Mouse (Mus musculus) stomach, embryonic 15.5 days (tissue): ENCODE data around the gene Hck. TPM values are rescaled to one million over a fixed set of nuclear protein-coding genes. Genes with fewer than 3 reads are reported as not detected.
A peak's percentile ranks its signal among the peaks of the same experiment; 100 is the strongest.

ENCODE experiments used
- ATAC-seq: fragments of 200-750 bp; cut with Nextera tagmentation; 2 replicates; pipeline ENCODE4 v1.8.0; 2017; ENCODE audit warnings: low read depth, moderate number of reproducible peaks, moderate TSS enrichment; ENCODE audit not compliant: insufficient read depth, low FRiP score
- H3K27ac ChIP-seq: fragments of 300-500 bp; sonication (generic); 2 replicates; pipeline ENCODE4 v1.5.1; 2015; ENCODE audit warnings: mild to moderate bottlenecking, inconsistent platforms
- H3K27me3 ChIP-seq: fragments of 300-500 bp; sonication (generic); replicated peaks from 2 replicates; pipeline ENCODE4 v1.6.1; 2015; ENCODE audit warnings: inconsistent platforms
- H3K36me3 ChIP-seq: fragments of 300-500 bp; sonication (generic); 2 replicates; pipeline ENCODE4 v1.6.1; 2015; ENCODE audit warnings: inconsistent platforms
- H3K4me1 ChIP-seq: fragments of 300-500 bp; sonication (generic); 2 replicates; pipeline ENCODE4 v1.6.1; 2015; ENCODE audit warnings: inconsistent platforms
- H3K4me2 ChIP-seq: fragments of 300-500 bp; sonication (generic); 2 replicates; pipeline ENCODE4 v1.6.1; 2015; ENCODE audit warnings: mild to moderate bottlenecking, inconsistent platforms
- H3K4me3 ChIP-seq: fragments of 300-500 bp; sonication (generic); replicated peaks from 2 replicates; pipeline ENCODE4 v1.5.1; 2015; ENCODE audit warnings: inconsistent platforms
- H3K9ac ChIP-seq: fragments of 300-500 bp; sonication (generic); 2 replicates; pipeline ENCODE4 v1.6.1; 2015; ENCODE audit warnings: inconsistent platforms
- H3K9me3 ChIP-seq: fragments of 300-500 bp; sonication (generic); 2 replicates; pipeline ENCODE4 v1.6.1; 2016; ENCODE audit warnings: inconsistent platforms
- WGBS: fragments of 180-500 bp; shearing (Covaris S2); methylation state at CpG from one replicate; pipeline ENCODE4 v1.1.7; 2015; 5-methylcytosine and 5-hydroxymethylcytosine counted together
- polyA plus RNA-seq: library from polyadenylated mRNA; unstranded; fragments of >200 nt; fragmentation: Nextera tagmentation; extraction: Ambion mirVana; gene quantifications from 2 replicates; pipeline ENCODE4 v1.2.1, GENCODE M21; 2015

The Hck gene
- polyA plus RNA-seq, 1 experiment from 2014 or later = 6.8 TPM

GRCm38 (mm10) chr2:153109596-153109995 is 1.3 kb downstream of the Hck start:
- peaks cover 32% of the 10 kb centered on the region for H3K27me3 ChIP-seq
- H3K27ac ChIP-seq = no peak overlapping the region
- no peak for ATAC-seq
- H3K4me2 ChIP-seq = peak overlapping the region; percentile 92; the same call in 1 of the 2 replicates
- peaks cover 8% of the 10 kb centered on the region for H3K4me1 ChIP-seq
- no peak overlapping the region for H3K4me3 ChIP-seq
- no peaks in the 10 kb centered on the region for H3K36me3 ChIP-seq
- no peak overlapping the region for H3K9ac ChIP-seq
- no peaks in the 10 kb centered on the region for H3K9me3 ChIP-seq
- WGBS = 66% methylated on average over 7 of the region's 7 CpGs

GRCm38 (mm10) chr2:153111298-153111697 is 3.0 kb downstream of the Hck start:
- Histone ChIP-seq H3K4me1 (peaks cover 8% of the 10 kb centered on the region), H3K9me3 (no peaks in the 10 kb centered on the region), H3K36me3 (no peaks in the 10 kb centered on the region), H3K4me2 (no peak overlapping the region), H3K4me3 (no peak overlapping the region), H3K27ac (no peak overlapping the region), H3K9ac (no peak overlapping the region), H3K27me3 (peaks cover 32% of the 10 kb centered on the region)
- ATAC-seq = no peak
- 76% methylated on average over 7 of the region's 7 CpGs for WGBS

DNA sequence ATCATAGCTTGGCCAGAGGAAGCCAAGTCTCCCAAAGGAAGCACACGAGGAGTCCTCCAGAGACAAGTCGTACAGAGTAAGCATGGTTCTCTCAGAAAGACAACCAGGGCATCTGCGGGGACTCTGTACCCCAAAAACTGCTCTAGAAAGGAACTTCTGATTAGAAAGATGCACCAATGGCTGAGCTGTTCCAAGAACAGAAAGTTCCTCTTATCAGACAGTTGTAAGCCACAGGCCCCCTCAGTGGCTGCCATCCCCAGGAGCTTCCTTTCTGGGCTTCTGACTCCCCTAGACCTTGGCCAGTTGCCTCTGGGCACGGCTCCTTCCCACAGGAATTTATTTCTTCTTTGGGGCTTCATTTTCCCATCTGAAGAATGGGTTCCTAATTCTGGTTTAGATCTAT is 7.4 kb downstream of the Hck start:
- no peak overlapping the region for H3K4me3 ChIP-seq
- no peak overlapping the region for H3K27ac ChIP-seq
- H3K36me3 ChIP-seq = no peaks in the 10 kb centered on the region
- H3K9me3 ChIP-seq = no peaks in the 10 kb centered on the region
- WGBS = 76% methylated on average over 4 of the region's 4 CpGs
- H3K4me2 ChIP-seq = no peak overlapping the region
- H3K9ac ChIP-seq = no peak overlapping the region
- no peak for ATAC-seq
- H3K27me3 ChIP-seq = no peaks in the 10 kb centered on the region
- no peaks in the 10 kb centered on the region for H3K4me1 ChIP-seq

DNA sequence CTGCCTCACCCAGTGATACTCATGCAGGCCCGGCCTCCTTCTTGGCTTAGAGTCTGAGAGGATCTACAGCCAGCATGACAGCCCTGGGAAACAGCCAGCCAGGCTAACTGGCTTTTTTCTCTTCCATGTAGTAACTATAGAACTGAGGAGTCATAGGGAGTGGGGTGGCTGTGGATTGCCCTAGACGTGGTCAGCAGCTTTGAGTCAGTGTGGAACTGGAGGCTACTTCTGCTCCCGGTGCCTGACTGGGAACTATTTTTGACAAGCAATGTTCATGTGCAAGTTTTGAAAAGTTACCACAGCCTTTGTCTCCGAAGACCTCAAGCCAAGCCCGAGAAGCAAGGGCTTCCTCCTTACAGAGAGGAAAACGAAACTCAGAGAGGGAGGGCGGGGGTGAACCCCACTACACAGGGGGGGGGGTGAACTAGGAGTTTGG is 8.8 kb downstream of the Hck start:
- 71% methylated on average over 7 of the region's 7 CpGs for WGBS
- no peak overlapping the region for H3K9ac ChIP-seq
- no peaks in the 10 kb centered on the region for H3K4me1 ChIP-seq
- no peak for ATAC-seq
- H3K9me3 ChIP-seq = no peaks in the 10 kb centered on the region
- H3K27ac ChIP-seq = no peak overlapping the region
- no peaks in the 10 kb centered on the region for H3K36me3 ChIP-seq
- H3K27me3 ChIP-seq = no peaks in the 10 kb centered on the region
- H3K4me2 ChIP-seq = no peak overlapping the region
- H3K4me3 ChIP-seq = no peak overlapping the region

DNA sequence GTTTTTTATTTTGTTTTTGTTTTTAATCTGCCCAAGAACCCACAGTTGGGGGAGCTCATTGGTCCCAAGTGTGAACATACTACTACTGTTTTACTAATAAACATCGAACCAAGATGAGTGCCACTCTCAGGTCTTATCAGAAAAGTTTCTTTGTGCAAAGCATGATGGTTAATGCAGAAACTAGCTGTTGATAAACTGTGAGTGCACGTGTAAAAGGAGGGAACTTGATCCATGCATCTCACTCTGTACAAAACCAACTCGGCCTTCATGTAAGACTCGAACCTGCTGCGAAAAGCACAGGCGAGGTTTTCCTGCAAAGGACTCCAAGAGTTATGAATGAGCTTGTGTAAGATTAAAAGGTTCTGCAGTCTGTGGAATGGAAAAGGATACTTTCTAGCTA is 11.2 kb downstream of the Hck start:
- Histone ChIP-seq H3K4me3 (no peak overlapping the region), H3K4me2 (no peak overlapping the region), H3K36me3 (no peaks in the 10 kb centered on the region), H3K27ac (no peak overlapping the region), H3K9ac (no peak overlapping the region), H3K9me3 (no peaks in the 10 kb centered on the region), H3K4me1 (no peaks in the 10 kb centered on the region), H3K27me3 (no peaks in the 10 kb centered on the region)
- ATAC-seq = no peak
- 81% methylated on average over 6 of the region's 6 CpGs for WGBS

DNA sequence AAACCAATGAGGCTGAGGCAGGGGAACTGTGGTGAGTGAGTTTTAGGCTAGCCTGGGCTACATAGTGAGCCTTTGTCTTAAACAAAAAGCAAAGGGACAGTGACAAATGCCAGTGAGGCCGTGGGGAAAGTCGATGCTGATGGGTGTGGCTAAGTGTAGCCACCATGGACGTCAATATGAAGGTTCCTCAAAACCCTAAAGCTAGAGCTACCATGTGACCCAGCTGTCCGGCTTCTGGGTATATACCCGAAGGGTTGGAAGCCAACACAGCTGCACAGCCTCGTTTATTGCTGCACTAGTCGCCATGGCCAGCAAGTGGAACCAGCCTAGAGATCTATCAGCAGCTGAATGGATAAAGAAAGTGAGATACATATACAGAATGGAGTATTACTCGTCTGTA is 11.9 kb downstream of the Hck start:
- Histone ChIP-seq H3K27me3 (no peaks in the 10 kb centered on the region), H3K9me3 (no peaks in the 10 kb centered on the region), H3K4me1 (no peaks in the 10 kb centered on the region), H3K4me2 (no peak overlapping the region), H3K36me3 (no peaks in the 10 kb centered on the region), H3K4me3 (no peak overlapping the region), H3K9ac (no peak overlapping the region), H3K27ac (no peak overlapping the region)
- WGBS = 54% methylated on average over 8 of the region's 8 CpGs
- no peak for ATAC-seq

- H3K4me1 ChIP-seq = no peaks in the 10 kb centered on the region
- 67% methylated on average over 8 of the region's 8 CpGs for WGBS
- no peaks in the 10 kb centered on the region for H3K9me3 ChIP-seq
- no peaks in the 10 kb centered on the region for H3K27me3 ChIP-seq
- H3K4me3 ChIP-seq = no peak overlapping the region
- H3K27ac ChIP-seq = no peak overlapping the region
- no peaks in the 10 kb centered on the region for H3K36me3 ChIP-seq
- no peak overlapping the region for H3K9ac ChIP-seq
- no peak for ATAC-seq
- no peak overlapping the region for H3K4me2 ChIP-seq
Measured at GRCm38 (mm10) chr2:153121821-153122615, 13.8 kb downstream of the Hck start.

- ATAC-seq = no peak
- H3K4me3 ChIP-seq = no peak overlapping the region
- no peaks in the 10 kb centered on the region for H3K4me1 ChIP-seq
- H3K9me3 ChIP-seq = no peaks in the 10 kb centered on the region
- no peak overlapping the region for H3K27ac ChIP-seq
- H3K9ac ChIP-seq = no peak overlapping the region
- no peak overlapping the region for H3K4me2 ChIP-seq
- WGBS = 79% methylated on average over 7 of the region's 7 CpGs
- no peaks in the 10 kb centered on the region for H3K27me3 ChIP-seq
- no peaks in the 10 kb centered on the region for H3K36me3 ChIP-seq
Measured at GRCm38 (mm10) chr2:153122701-153123100, 14.4 kb downstream of the Hck start.

DNA sequence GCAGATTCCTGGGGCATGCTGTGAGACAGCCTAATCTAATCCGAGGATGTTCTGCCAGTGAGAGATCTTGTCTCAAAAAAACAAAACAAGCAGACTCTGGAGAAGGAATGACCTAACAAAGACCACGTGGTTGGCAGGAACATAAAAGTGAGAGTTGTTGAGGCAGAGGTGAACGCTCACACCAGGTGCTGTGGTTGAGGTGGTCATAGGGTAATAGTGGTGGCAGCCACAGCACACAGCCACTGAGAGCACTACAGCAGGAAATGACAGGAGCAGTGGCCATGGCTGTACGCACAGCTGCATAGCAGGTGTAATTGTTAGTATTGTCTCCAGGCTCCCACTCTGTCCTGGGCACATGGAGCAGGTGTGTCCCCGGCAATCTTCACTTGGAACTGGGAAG is 17.6 kb downstream of the Hck start:
- Histone ChIP-seq H3K4me3 (no peak overlapping the region), H3K4me1 (no peaks in the 10 kb centered on the region), H3K36me3 (no peaks in the 10 kb centered on the region), H3K9me3 (no peaks in the 10 kb centered on the region), H3K27me3 (no peaks in the 10 kb centered on the region), H3K27ac (no peak overlapping the region), H3K4me2 (no peak overlapping the region), H3K9ac (no peak overlapping the region)
- 45% methylated on average over 5 of the region's 5 CpGs for WGBS
- no peak for ATAC-seq

- Histone ChIP-seq H3K36me3 (no peaks in the 10 kb centered on the region), H3K9ac (no peak overlapping the region), H3K4me2 (no peak overlapping the region), H3K9me3 (no peaks in the 10 kb centered on the region), H3K4me1 (no peaks in the 10 kb centered on the region), H3K4me3 (no peak overlapping the region), H3K27me3 (no peaks in the 10 kb centered on the region), H3K27ac (no peak overlapping the region)
- 20% methylated on average over 6 of the region's 6 CpGs for WGBS
- ATAC-seq = no peak
Measured at GRCm38 (mm10) chr2:153131019-153131418, 22.8 kb downstream of the Hck start.

DNA sequence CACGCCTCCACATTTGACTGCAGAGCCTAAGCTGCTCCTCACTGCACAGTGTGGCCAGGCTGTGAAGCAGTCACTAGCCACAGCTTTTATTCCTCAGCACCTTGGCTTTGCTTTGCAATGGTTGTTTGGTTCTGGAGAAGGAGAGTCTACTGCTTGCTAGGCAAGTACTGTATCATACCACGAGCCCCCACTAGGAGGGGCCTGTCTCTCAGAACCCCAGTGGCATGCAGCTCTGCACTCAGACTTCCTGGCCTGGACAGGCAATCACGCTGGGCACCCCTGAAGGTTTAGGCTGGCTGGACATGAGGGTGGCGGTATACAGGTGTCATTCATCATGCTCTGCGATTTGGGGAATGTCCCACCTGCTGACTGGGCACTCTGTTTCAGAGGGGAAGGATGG is 26.0 kb downstream of the Hck start:
- 35% methylated on average over 5 of the region's 5 CpGs for WGBS
- Histone ChIP-seq H3K4me1 (no peaks in the 10 kb centered on the region), H3K4me2 (no peak overlapping the region), H3K9me3 (no peaks in the 10 kb centered on the region), H3K27me3 (no peaks in the 10 kb centered on the region), H3K36me3 (no peaks in the 10 kb centered on the region), H3K4me3 (no peak overlapping the region), H3K9ac (no peak overlapping the region), H3K27ac (no peak overlapping the region)
- no peak for ATAC-seq

DNA sequence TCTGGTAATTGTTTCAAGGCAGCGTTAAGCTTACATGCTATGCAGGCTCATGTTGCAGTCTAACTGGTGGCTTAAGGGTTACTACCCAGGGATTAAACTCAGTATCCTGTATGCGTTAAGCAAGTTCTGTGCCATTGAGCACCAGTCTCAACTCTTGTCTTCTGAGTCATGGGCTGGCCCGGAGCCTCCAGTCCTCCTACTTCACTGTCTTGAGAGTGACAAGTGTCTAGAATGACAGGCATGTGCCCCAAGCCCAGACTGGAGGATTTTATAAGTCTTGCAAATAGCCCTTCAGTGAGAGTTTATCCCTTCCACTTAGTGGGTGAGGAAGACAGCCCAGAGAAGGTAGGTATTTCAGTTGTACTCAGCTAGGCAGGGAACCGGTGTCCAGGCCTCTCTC is 27.9 kb downstream of the Hck start:
- no peaks in the 10 kb centered on the region for H3K27me3 ChIP-seq
- H3K27ac ChIP-seq = no peak overlapping the region

DNA sequence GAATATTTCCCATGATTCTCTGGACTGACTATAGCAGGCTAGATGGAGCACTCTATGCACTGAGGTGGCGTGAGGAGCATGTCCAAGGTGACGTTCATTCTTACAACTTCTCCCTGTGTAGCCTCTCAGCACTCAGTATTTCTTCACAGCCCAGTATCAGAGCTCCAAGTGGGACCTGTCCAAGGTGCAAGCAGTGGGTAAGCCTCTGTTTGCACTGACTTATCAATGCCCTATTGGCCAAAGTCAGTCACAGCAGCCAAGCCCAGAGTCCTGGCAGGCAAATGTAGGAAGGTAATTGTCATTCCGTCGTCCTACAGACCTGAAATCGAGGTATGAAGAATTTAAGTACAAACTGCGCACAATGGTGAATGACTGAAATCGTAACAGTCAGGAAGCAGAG is 30.9 kb downstream of the Hck start:
- ATAC-seq = no peak
- no peak overlapping the region for H3K9ac ChIP-seq
- 71% methylated on average over 7 of the region's 7 CpGs for WGBS

More for the DNA sequence above, 27.9 kb downstream of the Hck start:
- Histone ChIP-seq H3K4me3 (no peak overlapping the region), H3K9ac (no peak overlapping the region), H3K36me3 (no peaks in the 10 kb centered on the region), H3K4me1 (no peaks in the 10 kb centered on the region), H3K9me3 (no peaks in the 10 kb centered on the region), H3K4me2 (no peak overlapping the region)
- 61% methylated on average over 4 of the region's 4 CpGs for WGBS
- ATAC-seq = no peak

More for the DNA sequence above, 30.9 kb downstream of the Hck start:
- Histone ChIP-seq H3K9me3 (no peaks in the 10 kb centered on the region), H3K4me2 (no peak overlapping the region), H3K27ac (no peak overlapping the region), H3K4me1 (no peaks in the 10 kb centered on the region), H3K27me3 (no peaks in the 10 kb centered on the region), H3K36me3 (no peaks in the 10 kb centered on the region), H3K4me3 (no peak overlapping the region)
